Mouse (Mus musculus) small intestine, adult 2 months (tissue): ENCODE measurements around the gene Kcnh7.

ENCODE experiments used
- CTCF ChIP-seq: fragments of 200-500 bp; IDR thresholded peaks from 2 replicates; pipeline ENCODE4 v1.5.1; 2012; ENCODE audit warnings: low read depth, mild to moderate bottlenecking, control low read depth, inconsistent platforms, low read length, moderate library complexity, mixed read lengths; ENCODE audit not compliant: insufficient replicate concordance, insufficient read length; ENCODE audit errors: extremely low read depth
- POLR2A ChIP-seq: fragments of 200-500 bp; IDR thresholded peaks from 2 replicates; pipeline ENCODE4 v1.6.1; 2012; ENCODE audit warnings: low read depth, mild to moderate bottlenecking, control low read depth, inconsistent platforms, low read length, moderate library complexity

DNA sequence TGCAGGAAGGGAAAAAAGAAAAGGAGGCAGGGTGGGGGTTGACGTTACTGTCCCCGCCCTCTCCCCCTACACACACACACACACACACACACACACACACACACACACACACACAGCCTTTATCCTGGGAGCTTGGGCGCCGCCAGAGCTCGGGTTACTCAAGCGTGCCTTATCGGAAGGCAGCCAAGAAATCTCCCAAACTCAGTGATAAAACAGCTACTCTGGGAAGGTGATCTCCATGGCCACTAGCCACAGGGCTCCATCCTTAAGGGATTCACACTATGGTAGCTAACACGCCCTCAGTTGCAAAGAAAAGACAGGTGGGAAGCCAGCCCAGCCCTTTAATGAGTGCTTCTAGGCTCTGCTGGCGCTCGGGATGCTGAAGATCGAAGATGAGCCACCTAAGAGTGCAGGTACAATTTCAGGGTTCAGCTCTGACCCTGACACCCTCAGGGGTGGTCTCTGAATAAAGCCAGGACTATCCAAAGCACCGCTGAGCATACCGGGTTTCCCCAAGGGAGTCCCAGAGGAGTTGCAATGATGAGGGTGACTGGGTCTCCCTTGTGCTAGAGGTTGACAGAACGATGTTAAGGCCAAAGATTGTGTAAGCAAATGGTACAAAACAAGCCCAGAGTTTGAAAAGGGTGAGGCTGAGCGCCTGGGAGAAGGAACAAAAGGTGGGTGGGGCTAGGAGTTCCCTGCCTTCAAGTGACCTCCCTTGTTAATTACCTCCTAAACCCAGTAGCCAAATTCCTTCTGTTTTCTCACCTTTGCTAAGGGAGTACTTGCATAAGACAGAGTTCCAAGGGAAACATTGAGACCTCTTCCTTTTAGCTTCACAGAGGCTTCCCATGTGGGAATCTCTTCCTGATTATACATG is 704 bp upstream of the Kcnh7 start:
- TF ChIP-seq POLR2A (no peak), CTCF (no peak)
